Mouse (Mus musculus) hindbrain, postnatal 0 days (tissue): ENCODE measurements at regions not wholly inside any gene's neighbourhood (a gene's known extent, or its start where the extent isn't known, plus 50 kb on each side); places are given as distances from the start of the nearest gene placed in this dataset.

Experiments
- ATAC-seq: fragments of 200-750 bp; cut with Nextera tagmentation; 2 replicates; pipeline ENCODE4 v1.8.0; 2017; ENCODE audit warnings: mild to moderate bottlenecking, moderate TSS enrichment, moderate library complexity
- DNase-seq: peaks from one replicate; pipeline ENCODE4 v3.0.0-alpha.2; 2015; ENCODE audit warnings: low spot score
- H3K27ac ChIP-seq: fragments of 300-500 bp; sonication (generic); 2 replicates; pipeline ENCODE4 v1.5.1; 2014; ENCODE audit warnings: mild to moderate bottlenecking
- H3K27me3 ChIP-seq: fragments of 300-500 bp; sonication (generic); 2 replicates; pipeline ENCODE4 v1.6.1; 2014; ENCODE audit warnings: low read length, mixed read lengths; ENCODE audit not compliant: insufficient read depth
- H3K36me3 ChIP-seq: fragments of 300-500 bp; sonication (generic); 2 replicates; pipeline ENCODE4 v1.6.1; 2014; ENCODE audit warnings: low read length, mixed read lengths; ENCODE audit not compliant: insufficient read depth
- H3K4me1 ChIP-seq: fragments of 300-500 bp; sonication (generic); 2 replicates; pipeline ENCODE4 v1.6.1; 2014; ENCODE audit warnings: antibody characterized with exemption, low read length, mixed read lengths; ENCODE audit not compliant: insufficient read depth
- H3K4me2 ChIP-seq: fragments of 300-500 bp; sonication (generic); 2 replicates; pipeline ENCODE4 v1.6.1; 2014; ENCODE audit warnings: low read depth, mild to moderate bottlenecking, low read length, moderate library complexity, mixed read lengths
- H3K4me3 ChIP-seq: fragments of 300-500 bp; sonication (generic); 2 replicates; pipeline ENCODE4 v1.5.1; 2014; ENCODE audit warnings: low read length
- H3K9ac ChIP-seq: fragments of 300-500 bp; sonication (generic); replicated peaks from 2 replicates; pipeline ENCODE4 v1.6.1; 2014; ENCODE audit warnings: mild to moderate bottlenecking, low read length, moderate library complexity, mixed read lengths
- H3K9me3 ChIP-seq: fragments of 300-500 bp; sonication (generic); 2 replicates; pipeline ENCODE4 v1.6.1; 2016; ENCODE audit warnings: low read length, mixed read lengths
- CTCF ChIP-seq: IDR thresholded peaks from 2 replicates; pipeline ENCODE4 v1.5.1; 2016; ENCODE audit warnings: antibody characterized with exemption, control low read depth, low read depth
- WGBS: fragments of 180-500 bp; shearing (Covaris S2); extraction: QIAGEN DNeasy Blood & Tissue Kit; methylation state at CpG from one replicate; pipeline ENCODE4 v1.1.7; 2014; 5-methylcytosine and 5-hydroxymethylcytosine counted together

DNA sequence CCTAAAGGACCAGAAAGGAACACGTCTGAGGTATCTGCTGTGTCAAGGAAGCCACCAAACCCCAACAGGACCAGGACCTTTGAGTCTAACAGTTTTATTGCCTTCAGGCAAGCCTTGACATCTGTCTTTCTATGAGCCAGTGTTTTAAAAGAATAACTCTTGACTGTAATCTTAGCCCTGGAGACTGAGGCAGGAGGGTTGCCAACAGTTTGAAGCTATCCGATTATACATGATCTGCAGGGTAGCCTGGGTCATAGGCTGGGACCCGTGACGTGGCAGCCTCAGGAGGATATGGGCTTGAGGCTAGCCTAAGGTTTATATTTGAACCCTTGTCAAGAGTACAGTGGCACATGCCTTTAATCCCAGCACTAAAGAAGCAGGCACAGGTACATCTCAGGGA lies 73.5 kb upstream of the Tlk1 start:
- TF ChIP-seq CTCF: no peak
- no peak overlapping the region for H3K9ac ChIP-seq
- H3K4me2 ChIP-seq: no peak overlapping the region
- no peak overlapping the region for H3K27ac ChIP-seq
- no peaks in the 10 kb centered on the region for H3K27me3 ChIP-seq
- ATAC-seq (no peak), DNase-seq (no peak)
- no peaks in the 10 kb centered on the region for H3K9me3 ChIP-seq
- no peak overlapping the region for H3K4me3 ChIP-seq
- no peaks in the 10 kb centered on the region for H3K4me1 ChIP-seq
- H3K36me3 ChIP-seq: no peaks in the 10 kb centered on the region
- 90% methylated on average over 4 of the region's 4 CpGs for WGBS

DNA sequence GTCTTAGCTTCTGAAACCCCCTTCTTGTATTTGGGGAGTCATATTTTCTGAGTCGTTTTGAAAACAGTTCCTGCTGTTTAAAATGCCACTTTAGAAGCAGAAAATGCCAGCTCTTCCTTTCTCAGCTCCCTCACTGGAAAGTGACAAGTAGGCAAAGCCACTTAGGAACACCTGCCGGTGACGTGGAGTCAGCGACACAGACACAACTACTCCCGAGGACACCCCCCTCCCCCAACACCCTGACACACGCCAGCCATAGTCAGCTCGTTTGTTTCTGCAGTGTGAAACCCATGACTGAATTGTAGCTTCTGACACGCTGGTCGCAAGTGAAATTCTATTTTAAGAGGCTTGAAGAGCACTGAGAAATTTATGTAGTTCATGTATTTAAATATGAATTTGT lies 72.9 kb upstream of the Tlk1 start:
- H3K36me3 ChIP-seq: no peaks in the 10 kb centered on the region
- TF ChIP-seq CTCF: no peak
- no peak overlapping the region for H3K4me3 ChIP-seq
- no peaks in the 10 kb centered on the region for H3K9me3 ChIP-seq
- WGBS: 65% methylated on average over 9 of the region's 9 CpGs
- H3K4me2 ChIP-seq: no peak overlapping the region
- no peak overlapping the region for H3K9ac ChIP-seq
- H3K27me3 ChIP-seq: no peaks in the 10 kb centered on the region
- H3K4me1 ChIP-seq: no peaks in the 10 kb centered on the region
- no peak for ATAC-seq
- DNase-seq: no peak
- H3K27ac ChIP-seq: no peak overlapping the region

DNA sequence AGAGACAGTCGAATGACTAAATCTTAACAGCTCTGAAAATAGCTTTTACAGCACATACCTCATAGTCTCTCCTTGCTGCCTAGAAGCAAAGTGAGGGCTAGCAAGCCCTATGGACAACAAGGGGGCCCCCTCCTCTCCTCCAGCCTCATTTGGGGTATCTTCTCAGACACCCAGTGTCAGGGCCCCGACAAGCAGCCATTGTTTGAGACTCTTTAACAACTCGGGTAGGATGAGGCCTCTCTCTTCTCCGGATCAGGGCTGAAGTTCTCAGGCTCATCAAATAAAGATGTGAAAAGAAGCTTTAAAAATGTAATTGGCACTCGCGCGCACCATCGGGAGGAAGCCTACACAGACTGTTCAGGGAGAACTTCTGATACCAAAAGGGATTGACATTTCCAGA lies 71.8 kb upstream of the Tlk1 start:
- no peak for TF ChIP-seq CTCF
- WGBS: 77% methylated on average over 8 of the region's 8 CpGs

DNA sequence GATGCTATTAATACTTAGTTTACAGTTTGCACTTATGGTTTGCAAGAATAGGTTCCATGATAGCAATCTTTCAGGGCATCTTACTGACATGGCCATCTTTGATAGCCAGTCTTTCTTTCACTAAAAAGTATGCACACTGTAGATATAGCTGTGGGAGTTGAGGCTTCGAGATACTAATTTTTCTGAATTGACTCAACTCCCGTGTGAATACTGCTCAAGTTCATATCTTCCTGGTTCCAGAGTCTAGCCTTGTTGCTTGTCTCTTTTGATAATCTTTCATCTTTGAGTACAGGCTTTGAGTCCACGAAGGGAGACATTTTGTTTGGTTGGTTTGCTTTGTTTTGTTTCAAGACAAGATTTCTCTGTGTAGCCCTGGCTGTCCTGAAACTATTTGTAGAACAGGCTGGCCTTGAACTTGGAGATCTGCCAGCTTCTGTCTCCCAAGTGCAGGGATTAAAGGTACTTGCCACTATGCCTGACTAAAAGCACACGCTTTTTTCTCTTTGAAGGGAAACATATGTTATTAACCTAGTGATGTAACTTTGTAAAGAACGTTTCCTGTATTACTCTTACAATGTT lies 64.1 kb upstream of the Tlk1 start:
- no peaks in the 10 kb centered on the region for H3K36me3 ChIP-seq
- no peak overlapping the region for H3K9ac ChIP-seq
- H3K4me1 ChIP-seq: no peaks in the 10 kb centered on the region
- no peak for TF ChIP-seq CTCF
- DNase-seq (no peak), ATAC-seq (no peak)
- no peak overlapping the region for H3K4me3 ChIP-seq
- H3K9me3 ChIP-seq: no peaks in the 10 kb centered on the region
- H3K27ac ChIP-seq: no peak overlapping the region
- no peaks in the 10 kb centered on the region for H3K27me3 ChIP-seq
- WGBS: 68% methylated on average over 5 of the region's 5 CpGs
- H3K4me2 ChIP-seq: no peak overlapping the region

More for the DNA sequence above, 71.8 kb upstream of the Tlk1 start:
- H3K27ac ChIP-seq: no peak overlapping the region
- H3K4me2 ChIP-seq: no peak overlapping the region
- no peaks in the 10 kb centered on the region for H3K4me1 ChIP-seq
- ATAC-seq (no peak), DNase-seq (no peak)
- H3K9ac ChIP-seq: no peak overlapping the region
- H3K27me3 ChIP-seq: no peaks in the 10 kb centered on the region
- H3K9me3 ChIP-seq: no peaks in the 10 kb centered on the region
- no peak overlapping the region for H3K4me3 ChIP-seq
- no peaks in the 10 kb centered on the region for H3K36me3 ChIP-seq

DNA sequence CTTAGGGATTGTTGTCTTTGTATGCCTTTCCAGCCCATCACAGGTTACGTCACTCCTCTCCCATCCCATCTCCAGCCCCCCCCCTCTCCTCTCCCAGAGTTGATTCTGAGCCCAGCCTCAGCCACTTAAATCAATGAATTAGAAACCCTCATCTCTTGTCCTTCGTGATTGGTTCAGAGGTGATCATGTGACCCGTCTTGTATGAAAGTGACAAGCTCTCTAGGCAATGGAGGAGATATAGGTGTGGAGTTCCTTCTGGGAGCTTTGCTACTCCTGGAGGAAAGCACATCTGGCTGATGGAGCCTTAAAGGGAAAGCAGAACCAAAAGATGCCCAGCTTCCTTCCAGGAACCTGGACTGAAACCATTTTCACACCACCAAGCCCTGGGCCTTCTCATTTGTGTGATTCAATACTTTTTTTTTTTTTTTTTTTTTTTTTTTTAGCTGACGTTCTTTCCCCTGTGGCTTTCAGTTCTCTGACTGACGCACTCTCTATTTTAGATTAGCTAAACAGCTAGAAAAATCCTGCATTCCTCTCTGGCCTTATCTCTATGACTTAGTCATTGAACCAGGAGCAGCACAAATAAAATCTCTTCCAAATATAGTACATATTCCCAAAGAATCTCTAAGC lies 63.4 kb upstream of the Tlk1 start:
- H3K4me3 ChIP-seq: no peak overlapping the region
- H3K27ac ChIP-seq: no peak overlapping the region
- no peaks in the 10 kb centered on the region for H3K9me3 ChIP-seq
- no peaks in the 10 kb centered on the region for H3K27me3 ChIP-seq
- no peak for TF ChIP-seq CTCF
- no peaks in the 10 kb centered on the region for H3K36me3 ChIP-seq
- 83% methylated on average over 5 of the region's 5 CpGs for WGBS
- H3K4me2 ChIP-seq: no peak overlapping the region
- no peaks in the 10 kb centered on the region for H3K4me1 ChIP-seq
- ATAC-seq (no peak), DNase-seq (no peak)
- H3K9ac ChIP-seq: no peak overlapping the region

DNA sequence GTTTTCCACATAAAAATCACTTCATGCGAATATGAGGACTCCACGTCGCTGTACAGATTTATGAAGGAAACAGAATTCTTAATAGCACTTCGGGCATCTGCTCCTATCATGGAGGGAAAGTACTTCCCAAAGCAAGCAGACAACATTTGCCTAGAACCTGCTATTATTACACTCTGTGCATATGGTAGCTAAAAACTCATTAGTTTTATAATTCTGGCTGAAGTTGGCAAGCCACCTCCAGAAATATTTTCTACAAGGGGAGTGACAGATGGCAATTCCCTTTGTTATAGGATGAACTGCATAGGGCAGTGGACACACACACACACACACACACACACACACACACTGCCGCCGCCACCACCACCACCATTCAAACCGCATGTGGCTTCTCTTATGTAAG lies 61.3 kb upstream of the Tlk1 start:
- Histone ChIP-seq H3K4me1 (no peaks in the 10 kb centered on the region), H3K4me3 (no peak overlapping the region), H3K4me2 (no peak overlapping the region), H3K36me3 (no peaks in the 10 kb centered on the region), H3K9ac (no peak overlapping the region), H3K27ac (no peak overlapping the region), H3K9me3 (no peaks in the 10 kb centered on the region), H3K27me3 (no peaks in the 10 kb centered on the region)
- 80% methylated on average over 7 of the region's 7 CpGs for WGBS
- TF ChIP-seq CTCF: no peak
- DNase-seq (no peak), ATAC-seq (no peak)

DNA sequence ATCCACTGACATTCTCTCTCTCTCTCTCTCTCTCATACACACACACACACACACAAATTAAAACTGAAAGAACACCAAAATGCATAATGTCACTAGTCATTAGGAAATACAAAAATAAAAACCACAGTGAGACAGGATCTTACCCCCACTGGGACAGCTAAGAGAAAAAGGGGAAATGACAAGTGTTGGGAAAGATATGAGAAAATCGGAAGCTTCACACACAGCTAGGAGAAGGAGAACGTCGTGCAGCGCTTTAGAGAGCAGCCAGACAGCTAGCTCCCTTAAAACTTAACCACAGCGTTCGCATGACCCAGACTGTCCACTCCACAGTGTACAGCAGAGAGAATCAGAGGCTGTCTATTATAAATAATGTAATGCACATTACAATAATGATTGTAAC lies 60.1 kb upstream of the Tlk1 start:
- DNase-seq (no peak), ATAC-seq (no peak)
- H3K4me3 ChIP-seq: no peak overlapping the region
- H3K27ac ChIP-seq: no peak overlapping the region
- WGBS: 89% methylated on average over 6 of the region's 6 CpGs
- no peak overlapping the region for H3K4me2 ChIP-seq
- TF ChIP-seq CTCF: no peak
- H3K4me1 ChIP-seq: no peaks in the 10 kb centered on the region
- H3K9me3 ChIP-seq: no peaks in the 10 kb centered on the region
- H3K9ac ChIP-seq: no peak overlapping the region
- H3K27me3 ChIP-seq: no peaks in the 10 kb centered on the region
- no peaks in the 10 kb centered on the region for H3K36me3 ChIP-seq
